ENCODE assay signal across 8 mouse cellular contexts in genomic region chr7:142532671-142533058, GRCm38 (mm10). TPM values are rescaled to one million over a fixed set of nuclear protein-coding genes. Genes with fewer than 3 reads are reported as not detected.
DNase-seq lines count a peak whose midpoint lies in the region; ATAC-seq and TF ChIP-seq lines count a peak whose summit lies in the region.

Gene Mrpl23, plus strand, starts transcription at chr7:142532686.

- no peaks in the 10 kb centered on the region for H3K79me2 ChIP-seq in liver, adult 2 months (ENCODE audit: control insufficient read depth, insufficient read depth, low read length)

- no peaks in the 10 kb centered on the region for H3K27me3 ChIP-seq in liver, adult 2 months (ENCODE audit: control insufficient read depth, insufficient read depth, low read length)

- no peak for DNase-seq in liver, adult 2 months (ENCODE audit: extremely low read depth, low read depth, low spot score)
- DNase-seq in liver: no peak
- no peak for DNase-seq in natural killer cell, adult 2 months (ENCODE audit: low spot score in 2 of 2)
- DNase-seq in kidney, postnatal 25 days: no peak
- no peak for DNase-seq in right cerebral cortex, postnatal 36 days (ENCODE audit: low spot score in 2 of 2)

- H3K4me1 ChIP-seq in liver, adult 2 months (ENCODE audit: control insufficient read depth, insufficient read depth, low read length): peaks cover 12% of the 10 kb centered on the region
- 0 out of 2 replicates have a peak, but pooled peaks cover 1% of the 10 kb centered on the region for H3K4me1 ChIP-seq in cortical plate, adult 2 months (ENCODE audit: control insufficient read depth, insufficient read depth, low read length)

- H3K4me3 ChIP-seq in liver, adult 2 months (ENCODE audit: insufficient read depth, low read depth, low read length): peak within 1 kb of the TSS; percentile 77
- H3K4me3 ChIP-seq in cortical plate, adult 2 months (ENCODE audit: insufficient read depth, low read length): peak within 1 kb of the TSS; percentile 69

- TF ChIP-seq CTCF in liver, adult 2 months (IDR thresholded peaks at IDR 0.05; ENCODE audit: low read depth, low read length): no peak
- no peak for TF ChIP-seq CTCF in cortical plate, adult 2 months (IDR thresholded peaks at IDR 0.05; ENCODE audit: extremely low read depth, insufficient read depth, low read length)

- no peaks in the 10 kb centered on the region for H3K36me3 ChIP-seq in liver, adult 2 months (ENCODE audit: control insufficient read depth, insufficient read depth, low read length)

- no peak for TF ChIP-seq POLR2A in liver, adult 2 months (IDR thresholded peaks at IDR 0.05; ENCODE audit: extremely low read depth, insufficient read depth, low read length)
- TF ChIP-seq POLR2A in cortical plate, adult 2 months (IDR thresholded peaks at IDR 0.05; ENCODE audit: extremely low read depth, insufficient read depth, low read length): no peak

- H3K27ac ChIP-seq in liver, adult 2 months (replicated peaks; ENCODE audit: insufficient read depth, low read depth, low read length): peak within 1 kb of the TSS; percentile 45
- H3K27ac ChIP-seq in cortical plate, adult 2 months (ENCODE audit: insufficient read depth, low read length): peak within 1 kb of the TSS; percentile 26; the same call in 1 of the 2 replicates

- H3K9ac ChIP-seq in liver, adult 2 months (ENCODE audit: low read depth, low read length): peak within 1 kb of the TSS; percentile 71

- 7% methylated on average over 17 of the region's 17 CpGs for WGBS in liver, adult 2 months

- ATAC-seq in hematopoietic stem cell, adult 5-6 weeks (replicated peaks in 1 of 2; ENCODE audit: insufficient read depth in 1 of 2, low FRiP score in 2 of 2, low TSS enrichment in 1 of 2, low read depth in 1 of 2, poor library complexity in 2 of 2, severe bottlenecking in 2 of 2): no peak; a peak in 1 of 4 replicates
- ATAC-seq in megakaryocyte, adult 5-6 weeks (ENCODE audit: poor library complexity, severe bottlenecking): peak; percentile 16

RNA-seq across cellular contexts. Expression of gene Mrpl23, which starts in this region (rescaled TPM):
- total RNA-seq in liver, adult 2 months (2014; rRNA removed): 45.0 and 54.8 TPM in 2 replicates
- 7.6 and 9.0 TPM in 2 replicates for polyA plus RNA-seq in liver, adult 2 months (2012; rRNA removed)
- polyA plus RNA-seq in cortical plate, adult 2 months (2012; rRNA removed): 69.3 and 74.0 TPM in 2 replicates
- total RNA-seq in hematopoietic stem cell, adult 5-6 weeks (2017): 28.1 and 42.5 TPM in 2 replicates
- 3.8 and 12.3 TPM in 2 replicates for total RNA-seq in megakaryocyte, adult 5-6 weeks (2015)
- total RNA-seq in megakaryocyte, adult 5-6 weeks (2017): 37.2 and 52.6 TPM in 2 replicates
